Mouse (Mus musculus): ENCODE measurements around the gene Ap1m2. TPM values are rescaled to one million over a fixed set of nuclear protein-coding genes. Genes with fewer than 3 reads are reported as not detected.
"Not testable (repeated sequence)": the region's sequence is repeated elsewhere in the genome, so short reads cannot be mapped to it uniquely, and the experiment has no call there.

Gene Ap1m2
- polyA plus RNA-seq, 1 experiment: 95.6 TPM

DNA sequence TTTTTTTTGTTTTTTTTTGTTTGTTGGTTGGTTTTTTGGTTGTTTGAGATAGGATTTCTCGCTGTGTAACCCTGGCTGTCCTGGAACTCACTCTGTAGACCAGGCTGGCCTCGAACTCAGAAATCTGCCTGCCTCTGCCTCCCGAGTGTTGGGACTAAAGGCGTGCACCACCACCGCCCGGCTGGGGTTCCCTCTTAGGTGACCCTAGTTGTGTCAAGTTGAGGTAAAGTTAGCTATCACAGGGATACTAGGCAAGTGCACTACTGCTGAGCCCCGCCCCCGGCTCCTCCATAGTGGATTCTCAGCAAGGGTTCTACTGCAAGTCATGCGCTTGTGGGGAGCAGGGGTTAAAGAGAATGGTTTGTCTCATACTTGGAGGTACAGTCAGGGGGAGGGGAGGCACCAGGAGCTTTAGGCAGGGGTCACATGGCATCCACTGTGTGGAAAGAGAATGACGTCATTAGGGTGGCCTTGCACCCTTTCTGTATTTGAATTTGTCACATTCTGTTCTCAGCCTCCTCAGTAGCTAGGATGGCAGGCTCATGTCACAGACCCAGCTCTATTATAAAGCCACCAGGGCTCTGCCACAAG lies 17.7 kb upstream of the Ap1m2 start:
- no peak for DNase-seq (ENCODE audit: low read depth, low spot score)
- WGBS: 92% methylated on average over 10 of the region's 10 CpGs

DNA sequence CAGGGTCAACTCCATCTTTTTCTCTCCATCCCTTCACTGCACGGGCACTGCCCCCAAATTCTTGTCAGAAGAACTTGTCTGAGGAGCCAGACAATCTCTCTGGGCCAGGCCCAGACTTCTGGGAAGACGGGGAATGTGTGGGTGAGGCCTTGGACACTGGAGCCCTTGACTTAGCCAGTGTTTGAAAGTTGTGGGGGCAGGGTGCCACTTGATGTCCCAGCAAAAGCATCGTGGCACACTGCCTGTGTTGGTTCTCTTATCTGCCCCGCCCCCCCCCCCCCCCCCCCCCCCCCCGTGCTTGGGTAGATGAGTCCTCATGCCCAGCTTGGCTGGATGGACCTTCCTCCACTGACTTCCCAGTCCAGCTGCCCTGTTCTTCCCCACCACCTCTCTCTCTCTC lies 16.9 kb upstream of the Ap1m2 start:
- DNase-seq (ENCODE audit: low read depth, low spot score): no peak
- WGBS: 36% methylated on average over 4 of the region's 5 CpGs

DNA sequence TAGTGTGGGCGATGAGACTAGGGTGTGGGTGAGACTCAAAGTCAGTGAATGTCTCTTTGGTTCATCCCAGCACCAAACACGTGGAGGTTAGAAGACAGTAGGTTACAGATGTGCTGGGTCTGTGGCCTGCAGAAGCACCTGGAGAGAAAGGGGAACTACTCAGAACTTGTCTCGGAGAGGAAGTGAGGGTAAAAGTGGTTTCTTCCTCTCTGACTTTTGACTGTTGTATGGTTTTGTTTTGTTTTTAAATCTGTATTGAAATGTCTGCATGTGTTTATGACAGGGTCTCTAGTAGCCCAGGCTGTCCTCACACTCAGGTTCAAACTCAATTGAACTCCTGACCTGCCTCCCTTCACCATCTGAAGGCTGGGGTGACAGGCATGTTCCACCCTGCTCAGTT lies 15.9 kb upstream of the Ap1m2 start:
- DNase-seq (ENCODE audit: low read depth, low spot score): no peak
- WGBS: 65% methylated on average over 3 of the region's 3 CpGs

DNA sequence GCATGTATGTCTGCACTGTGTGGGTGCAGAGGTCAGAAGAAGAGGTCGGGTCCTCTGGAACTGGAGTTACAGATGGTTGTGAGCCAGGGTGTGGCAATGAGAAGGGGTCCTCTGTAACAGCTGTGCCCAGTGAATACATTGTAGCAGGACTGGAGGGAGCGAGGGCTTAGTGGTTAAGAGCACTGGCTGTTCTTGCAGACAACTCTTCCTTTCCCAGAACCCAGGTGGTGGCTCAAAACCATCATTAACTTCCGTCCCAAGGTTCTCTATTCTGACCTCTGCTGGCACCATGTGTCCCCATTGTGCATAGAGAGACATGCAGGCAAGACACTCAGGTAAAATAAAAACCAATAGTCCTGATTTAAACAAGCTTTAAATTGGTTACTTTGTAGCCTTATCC lies 15.4 kb upstream of the Ap1m2 start:
- 54% methylated on average over 3 of the region's 3 CpGs for WGBS
- no peak for DNase-seq (ENCODE audit: low read depth, low spot score)

DNA sequence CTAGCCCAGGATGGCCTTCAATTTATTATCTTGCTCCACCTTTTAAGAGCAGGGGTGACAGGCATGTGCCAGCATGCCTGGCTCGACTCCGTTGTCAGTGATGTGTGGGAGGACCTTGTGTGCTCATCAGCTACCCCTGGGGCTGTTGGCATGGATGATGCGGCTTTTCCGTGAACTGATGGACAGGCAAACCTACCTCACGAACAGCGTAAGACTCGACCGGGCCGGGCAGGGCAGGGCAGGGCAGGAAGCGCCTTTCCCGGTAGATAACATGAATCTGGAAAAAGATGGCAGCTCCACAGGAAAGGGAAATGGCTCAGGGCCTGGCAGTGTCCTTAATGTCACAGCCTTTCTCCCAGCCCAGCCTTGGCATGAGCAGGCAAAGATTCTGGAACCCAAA lies 12.1 kb upstream of the Ap1m2 start:
- WGBS: 91% methylated on average over 11 of the region's 11 CpGs
- no peak for DNase-seq (ENCODE audit: low read depth, low spot score)

DNA sequence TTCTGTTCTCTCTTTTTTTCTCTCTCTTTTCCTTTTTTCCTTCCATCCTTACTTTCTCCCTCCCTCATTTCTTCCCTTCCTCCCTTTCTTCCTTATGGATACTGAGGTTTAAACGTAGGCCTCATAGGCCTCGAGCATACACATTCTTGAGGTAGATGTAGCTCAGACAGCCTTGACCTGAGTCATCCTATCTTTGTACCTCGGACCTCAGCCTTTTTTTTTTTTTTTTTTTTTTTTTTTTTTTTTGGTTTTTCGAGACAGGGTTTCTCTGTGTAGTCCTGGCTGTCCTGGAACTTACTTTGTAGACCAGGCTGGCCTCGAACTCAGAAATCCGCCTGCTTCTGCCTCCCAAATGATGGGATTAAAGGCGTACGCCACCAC lies 10.8 kb upstream of the Ap1m2 start:
- DNase-seq (ENCODE audit: low read depth, low spot score): not testable (repeated sequence)
- 74% methylated on average over 8 of the region's 8 CpGs for WGBS

DNA sequence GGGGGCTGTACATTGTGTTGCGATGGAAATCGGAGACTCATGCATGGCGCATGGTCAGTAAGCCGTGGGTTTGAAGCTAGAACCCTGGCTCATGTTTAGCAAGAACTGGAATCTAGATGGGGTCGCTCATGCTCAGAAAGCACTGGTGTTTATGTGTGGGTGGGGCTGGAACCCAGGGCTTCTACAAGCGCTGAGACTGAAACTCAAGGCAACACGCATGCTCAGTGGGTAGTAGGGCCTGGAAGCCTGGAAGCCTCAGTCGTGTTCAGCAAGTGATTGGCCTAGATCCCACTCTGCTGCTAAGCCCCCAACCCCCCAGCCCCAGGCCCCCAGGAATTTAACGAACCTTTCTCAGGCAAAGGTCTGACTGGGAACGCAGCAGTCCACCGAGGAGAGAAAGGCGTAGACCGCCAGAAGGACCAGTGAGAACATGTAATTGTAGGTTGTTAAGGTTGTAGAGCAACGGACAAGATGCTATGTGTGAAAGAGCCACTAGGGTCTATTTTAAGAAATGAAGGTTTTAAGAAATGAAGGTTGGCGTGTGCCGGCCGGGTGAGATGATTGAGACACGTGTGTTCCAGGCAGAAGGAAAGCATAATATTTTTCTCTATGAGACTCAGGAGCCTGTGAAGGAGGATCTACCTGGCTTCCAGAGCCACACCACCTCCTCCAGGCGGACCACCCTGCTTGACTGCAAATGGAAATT lies 10.2 kb upstream of the Ap1m2 start:
- DNase-seq (ENCODE audit: low read depth, low spot score): no peak
- WGBS: 79% methylated on average over 19 of the region's 19 CpGs

DNA sequence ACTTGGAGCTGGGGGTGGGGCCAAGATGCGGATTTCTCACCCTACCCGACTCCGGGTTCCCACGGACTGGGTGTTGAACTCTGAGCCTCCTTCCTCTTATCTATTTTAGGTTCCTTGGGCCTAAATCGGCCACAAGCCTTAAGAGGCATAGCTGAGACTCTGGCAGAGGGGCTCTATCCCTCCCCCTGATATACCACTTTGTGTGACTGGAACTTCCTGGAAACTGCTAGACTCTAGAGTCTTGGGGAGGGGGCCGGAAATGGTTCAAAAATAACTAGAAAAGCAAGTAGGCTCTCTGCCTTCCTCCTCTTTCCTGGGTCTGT lies 9.3 kb upstream of the Ap1m2 start:
- WGBS: 11% methylated on average over 6 of the region's 6 CpGs
- no peak for DNase-seq (ENCODE audit: low read depth, low spot score)

DNA sequence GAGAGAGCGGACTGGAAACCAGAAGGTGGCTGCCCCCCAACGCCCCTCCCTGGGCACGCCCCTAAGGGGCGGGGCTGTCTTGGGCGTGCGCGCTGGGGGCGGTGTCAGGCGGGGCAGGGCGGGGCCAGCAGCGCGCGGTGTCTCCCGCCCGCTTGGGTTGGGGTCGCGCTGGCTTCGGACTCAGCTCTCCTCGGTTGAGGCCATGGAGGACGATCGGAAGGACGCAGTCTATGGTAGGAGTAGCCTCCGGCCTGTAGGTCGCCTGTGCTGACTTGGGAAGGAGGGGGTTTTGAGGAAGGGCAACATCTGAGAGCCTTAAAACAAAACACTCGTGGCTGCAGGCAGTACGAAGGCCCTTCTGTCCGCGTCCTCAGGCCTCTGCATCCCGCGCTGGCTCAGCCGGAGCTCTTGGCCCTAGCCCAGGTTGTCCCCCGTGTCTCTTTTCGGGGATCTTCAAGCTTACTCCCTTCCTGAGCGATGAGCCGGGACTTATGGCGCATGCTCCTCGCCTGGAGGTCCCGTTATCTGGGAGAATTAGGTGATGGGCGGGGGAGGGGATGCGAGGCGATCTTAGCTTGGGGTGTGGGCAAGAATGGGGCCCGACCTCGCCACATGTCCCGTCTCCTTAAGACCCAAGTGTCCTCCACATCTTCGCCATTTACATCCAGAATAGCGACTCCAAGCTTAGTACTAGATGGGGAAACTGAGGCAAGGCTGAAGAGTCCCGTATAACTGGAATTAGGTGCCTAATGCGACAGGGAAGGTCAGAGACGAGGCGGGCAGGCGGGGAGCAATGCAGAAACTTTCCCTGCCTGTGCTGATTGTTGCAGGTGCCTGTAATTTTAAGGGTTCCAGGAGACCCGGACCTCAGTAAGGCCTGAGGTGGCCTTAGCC lies 8.7 kb upstream of the Ap1m2 start, which contains the start of gene Slc44a2:
Gene Slc44a2, plus strand, starts transcription at position 80 of the 894 bp plus-strand sequence.
- 5% methylated on average over 52 of the region's 52 CpGs for WGBS
- no peak for DNase-seq (ENCODE audit: low read depth, low spot score)

DNA sequence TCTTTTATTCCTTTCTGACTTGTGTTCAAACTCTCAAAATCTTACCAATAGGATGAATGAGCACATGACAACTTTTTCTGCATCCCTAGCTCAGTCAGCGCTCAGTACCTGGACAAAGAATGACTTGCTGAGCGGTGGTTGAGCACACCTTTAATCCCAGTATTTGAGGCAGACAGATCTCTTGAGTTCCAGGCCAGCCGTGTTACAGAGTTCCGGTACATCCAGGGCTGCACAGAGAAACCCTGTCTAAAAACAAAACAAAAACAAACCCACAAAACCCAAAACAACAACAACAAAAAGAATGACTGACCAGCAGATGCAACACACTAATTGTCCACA lies 8.1 kb upstream of the Ap1m2 start:
- DNase-seq (ENCODE audit: low read depth, low spot score): no peak
- 16% methylated on average over 4 of the region's 4 CpGs for WGBS

DNA sequence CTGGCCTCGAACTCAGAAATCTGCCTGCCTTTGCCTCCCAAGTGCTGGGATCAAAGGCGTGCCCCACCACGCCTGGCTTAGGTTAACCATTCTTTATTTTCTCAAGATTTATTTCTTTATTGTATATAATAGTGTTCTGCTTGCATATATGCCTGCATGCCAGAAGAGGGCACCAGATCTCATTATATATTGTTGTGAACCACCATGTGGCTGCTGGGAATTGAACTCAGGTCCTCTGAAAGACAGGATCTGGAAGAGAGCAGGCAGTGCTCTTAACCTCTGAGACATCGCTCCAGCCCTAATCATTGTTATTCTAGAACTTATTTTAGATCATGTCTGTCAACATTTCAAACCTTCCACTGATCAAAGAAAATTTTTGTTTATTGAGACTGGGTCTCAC lies 7.4 kb upstream of the Ap1m2 start:
- WGBS: 77% methylated on average over 4 of the region's 4 CpGs
- DNase-seq (ENCODE audit: low read depth, low spot score): no peak

DNA sequence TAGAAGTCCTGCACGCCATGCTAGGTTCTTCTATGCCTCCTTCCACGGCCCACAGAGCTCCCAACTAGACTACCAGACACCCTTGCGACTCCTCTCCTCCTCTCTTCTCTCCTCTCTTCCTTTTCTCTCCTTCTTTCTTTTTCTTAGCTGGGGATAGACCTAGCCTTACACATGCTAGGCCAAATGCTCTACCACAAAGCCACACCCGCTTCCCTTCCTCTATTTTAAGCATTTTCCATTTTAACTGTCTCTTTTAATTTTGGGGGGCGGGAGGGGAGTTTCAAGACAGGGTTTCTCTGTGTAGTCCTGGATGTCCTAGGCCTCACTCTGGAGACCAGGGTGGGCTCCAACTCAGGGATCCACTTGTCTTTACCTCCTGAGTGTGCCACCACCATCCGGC lies 6.7 kb upstream of the Ap1m2 start:
- 89% methylated on average over 6 of the region's 6 CpGs for WGBS
- DNase-seq (ENCODE audit: low read depth, low spot score): no peak

DNA sequence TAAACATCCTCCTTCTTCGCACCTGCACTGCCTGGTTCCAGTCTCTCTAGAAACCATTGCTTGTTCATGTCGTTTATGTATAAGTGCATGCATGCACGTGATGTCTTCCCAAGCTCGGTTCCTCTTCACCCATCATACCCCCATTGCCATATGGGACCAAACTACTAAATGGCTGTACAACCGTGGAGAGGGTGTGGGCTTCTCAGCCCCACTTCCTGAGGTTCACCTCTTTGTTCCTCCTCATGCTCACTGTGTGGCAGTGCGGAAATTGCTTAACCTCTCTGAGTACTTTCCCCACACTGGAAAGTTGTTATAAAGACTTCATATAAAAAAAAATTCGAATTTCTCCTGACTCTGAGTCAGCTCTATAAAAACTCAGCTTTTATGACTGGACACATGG lies 4.6 kb upstream of the Ap1m2 start:
- WGBS: 63% methylated on average over 7 of the region's 7 CpGs
- no peak for DNase-seq (ENCODE audit: low read depth, low spot score)

DNA sequence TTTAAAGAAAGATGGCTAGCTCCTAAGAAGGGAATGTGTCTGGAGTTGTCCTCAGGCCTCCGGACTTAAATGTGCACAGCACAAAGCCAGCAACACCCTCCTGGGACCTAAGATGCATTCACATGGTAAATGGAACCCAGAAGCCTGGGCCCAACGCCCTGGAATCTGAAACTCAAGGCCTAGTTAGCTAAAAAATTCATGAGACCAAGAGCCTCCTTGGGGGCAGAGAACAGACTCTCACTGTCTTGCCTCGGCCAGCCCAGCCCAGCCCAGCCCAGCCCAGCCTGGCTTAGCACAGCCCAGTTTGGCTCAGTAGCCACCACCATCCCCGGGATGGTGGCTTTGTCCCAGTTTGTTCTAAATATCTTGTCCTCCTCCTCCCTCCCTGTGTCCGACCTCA lies 3.3 kb upstream of the Ap1m2 start:
- 42% methylated on average over 5 of the region's 5 CpGs for WGBS
- no peak for DNase-seq (ENCODE audit: low read depth, low spot score)

DNA sequence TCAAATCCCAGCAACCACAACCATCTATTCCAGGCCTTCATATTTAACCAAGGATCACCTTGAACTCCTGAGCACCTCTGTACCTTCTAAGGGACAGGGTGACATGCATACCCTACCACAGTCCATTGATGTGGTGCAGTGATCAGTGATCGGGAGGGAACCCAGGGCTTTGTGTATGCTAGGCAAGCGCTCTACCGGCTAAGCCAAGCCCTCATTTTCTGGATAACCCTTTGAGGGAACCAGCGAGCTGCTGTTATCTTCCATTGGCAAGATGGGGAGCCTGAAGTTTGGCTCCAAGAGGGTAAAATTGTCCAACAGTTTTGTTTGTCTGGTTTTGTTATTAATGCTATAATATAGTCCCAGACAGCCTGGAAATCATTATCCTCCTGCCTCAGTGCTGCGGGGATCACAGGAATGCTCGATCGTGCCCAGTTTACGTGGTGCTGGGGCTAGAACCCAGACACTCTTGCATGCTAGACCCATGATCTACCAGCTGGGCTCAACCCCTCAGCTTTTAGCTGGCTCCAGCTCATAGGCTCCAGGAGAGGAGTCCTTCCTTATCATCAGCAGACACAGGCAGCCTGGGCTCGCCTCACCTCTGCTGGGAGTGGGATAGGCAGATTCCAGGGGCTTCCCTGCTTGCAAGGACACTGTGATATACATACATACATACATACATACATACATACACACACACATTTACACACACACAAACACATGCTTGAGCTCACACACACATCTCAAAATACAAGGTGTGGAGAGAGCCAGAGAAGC lies 2.4 kb upstream of the Ap1m2 start:
- WGBS: 95% methylated on average over 9 of the region's 9 CpGs
- no peak for DNase-seq (ENCODE audit: low read depth, low spot score)

DNA sequence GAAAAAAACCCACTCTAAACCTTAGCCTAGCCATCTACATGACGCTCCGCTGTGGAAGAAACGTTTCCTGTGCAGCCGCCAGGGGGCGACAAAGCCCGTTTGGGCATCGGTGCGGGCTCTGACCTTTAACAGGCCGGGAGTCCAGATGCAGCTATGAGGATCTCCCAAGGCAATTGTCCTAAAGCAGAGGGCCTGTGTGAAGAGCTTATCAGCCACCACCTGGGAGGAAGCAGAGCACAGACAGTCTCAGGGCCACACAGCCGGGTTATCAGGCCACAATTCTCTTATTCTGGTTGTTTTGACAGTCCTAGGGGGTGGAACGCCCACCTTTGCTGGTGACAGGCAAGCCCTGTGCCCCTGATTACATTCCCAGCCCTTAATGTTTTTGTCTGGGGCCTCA lies 1.3 kb upstream of the Ap1m2 start:
- WGBS: 8% methylated on average over 11 of the region's 11 CpGs
- DNase-seq (ENCODE audit: low read depth, low spot score): peak; percentile 67

DNA sequence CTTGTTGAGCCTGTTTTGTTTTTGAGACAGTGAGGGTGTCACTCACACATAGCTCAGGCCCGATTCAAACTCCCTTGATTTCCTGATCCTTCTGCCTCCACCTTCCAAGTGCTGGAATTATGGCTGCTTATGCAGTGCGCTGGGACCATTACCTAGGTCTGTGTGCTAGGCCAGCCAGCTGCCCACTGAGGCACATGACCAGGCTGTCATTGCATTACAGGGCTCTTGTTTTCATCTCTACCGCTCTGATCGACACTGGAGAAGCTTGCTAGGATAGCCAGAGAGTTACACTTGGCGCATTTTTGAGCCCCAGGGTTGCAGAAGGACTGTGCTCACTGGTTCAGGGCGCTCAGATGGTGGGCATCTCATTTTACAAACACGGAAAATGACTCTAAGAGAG lies 442 bp downstream of the Ap1m2 start:
- WGBS: 13% methylated on average over 7 of the region's 7 CpGs
- no peak for DNase-seq (ENCODE audit: low read depth, low spot score)

DNA sequence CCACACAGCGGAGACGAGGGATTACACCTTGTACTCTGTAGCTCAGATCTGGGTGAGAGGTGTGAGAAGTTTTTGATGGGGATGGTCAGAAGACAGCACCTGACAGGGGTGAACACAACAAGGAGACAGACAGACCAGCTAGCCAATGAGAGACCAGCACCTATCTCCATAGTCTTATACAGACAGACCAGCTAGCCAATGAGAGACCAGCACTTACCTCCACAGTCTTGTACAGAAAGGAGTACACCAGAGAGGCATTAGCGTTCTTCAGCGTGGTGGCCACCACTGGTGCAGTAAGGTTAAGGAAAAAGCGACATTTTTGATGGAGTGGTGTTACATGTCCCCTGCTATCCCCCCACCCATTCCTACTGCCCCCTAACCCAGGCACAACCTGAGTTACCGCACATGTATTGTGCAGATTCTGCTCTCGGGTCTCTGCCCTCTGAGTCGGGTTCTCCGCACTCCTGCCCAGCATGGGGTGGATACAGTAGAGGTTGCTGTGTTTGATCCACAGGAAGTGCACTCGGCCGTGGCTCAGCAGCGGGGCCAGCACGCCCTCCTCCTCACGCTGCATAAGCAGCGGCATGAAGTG lies 2.9 kb downstream of the Ap1m2 start:
- 65% methylated on average over 15 of the region's 15 CpGs for WGBS
- DNase-seq (ENCODE audit: low read depth, low spot score): no peak

DNA sequence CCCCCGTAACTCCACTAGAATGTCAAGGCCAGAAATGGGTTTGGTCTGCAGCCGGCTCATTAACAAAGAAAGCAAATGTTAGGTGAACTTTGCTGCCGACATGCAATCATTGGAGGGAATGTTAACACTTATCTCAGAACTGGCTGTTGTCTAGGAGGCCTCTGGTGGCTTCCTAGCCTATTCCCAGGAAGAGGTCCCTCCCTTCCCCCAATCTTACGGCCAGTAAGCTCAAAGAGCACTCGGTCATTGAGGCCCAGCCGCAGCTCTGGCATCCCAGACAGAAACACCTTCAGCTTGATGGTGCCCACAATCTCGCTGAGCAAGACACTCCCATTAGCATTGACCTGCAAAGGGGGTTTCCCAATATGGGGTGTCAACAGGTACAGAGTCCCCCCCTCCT lies 7.1 kb downstream of the Ap1m2 start:
- WGBS: 78% methylated on average over 7 of the region's 7 CpGs

DNA sequence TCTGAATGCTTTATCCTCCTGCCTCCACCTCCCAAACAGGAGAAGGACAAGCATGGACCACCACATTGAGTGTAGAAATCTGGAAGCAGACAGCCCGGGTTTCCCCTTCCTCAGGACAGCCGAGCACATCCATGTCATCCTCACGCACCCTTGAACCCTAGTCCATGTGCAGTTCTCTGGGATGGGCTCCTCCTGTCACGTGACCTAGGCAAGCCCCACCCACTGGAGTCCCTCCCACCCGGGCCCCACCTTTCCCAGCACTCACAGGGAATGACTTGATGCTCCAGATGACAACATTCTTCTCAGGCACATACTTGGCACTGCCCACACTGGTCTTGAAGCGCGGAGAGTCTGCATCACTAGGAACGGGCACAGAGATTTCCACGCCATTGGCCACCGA lies 13.1 kb downstream of the Ap1m2 start:
- no peak for DNase-seq (ENCODE audit: low read depth, low spot score)
- WGBS: 82% methylated on average over 10 of the region's 10 CpGs

More for the DNA sequence above, 7.1 kb downstream of the Ap1m2 start:
- no peak for DNase-seq (ENCODE audit: low read depth, low spot score)
